Mouse (Mus musculus) bone marrow, adult 2 months (tissue): Measurements from ENCODE around the gene Frmd5.

Source experiments
- CTCF ChIP-seq: fragments of 200-500 bp; IDR thresholded peaks from 2 replicates; pipeline ENCODE4 v1.5.1; 2011; ENCODE audit warnings: low read length, control low read depth; ENCODE audit not compliant: control insufficient read depth, insufficient read depth
- POLR2A ChIP-seq: fragments of 200-500 bp; IDR thresholded peaks from 2 replicates; pipeline ENCODE4 v1.6.1; 2011; ENCODE audit warnings: low read depth, mild to moderate bottlenecking, control low read depth, low read length, borderline replicate concordance; ENCODE audit not compliant: control insufficient read depth

DNA sequence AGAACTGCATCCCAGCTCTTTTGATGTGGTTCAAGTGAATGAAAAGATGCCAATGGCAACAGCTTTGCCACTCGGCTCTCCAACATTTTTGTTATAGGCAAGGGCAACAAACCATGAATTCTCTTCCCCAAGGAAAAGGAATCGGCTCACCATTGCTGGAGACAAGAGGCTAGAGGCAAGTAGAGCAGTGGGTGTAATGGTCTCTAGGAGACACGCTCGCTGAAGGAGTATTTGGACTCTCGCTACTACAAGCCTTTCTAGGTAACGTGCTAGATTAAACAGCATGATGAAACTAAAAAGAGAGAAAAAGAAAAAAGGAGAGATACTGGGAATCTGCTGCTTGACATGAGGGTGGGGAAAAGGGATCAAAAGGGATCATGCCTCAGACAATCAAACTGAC lies 87.9 kb downstream of the Frmd5 start:
- no peak for TF ChIP-seq CTCF
- TF ChIP-seq POLR2A = no peak
